Mouse (Mus musculus) A20 (cell line): ENCODE results near the gene Cend1.

Experiments used
- DNase-seq: peaks from one replicate; pipeline ENCODE4 v3.0.0-alpha.2; 2011; ENCODE audit warnings: low read depth, low spot score

Gene Cend1

DNA sequence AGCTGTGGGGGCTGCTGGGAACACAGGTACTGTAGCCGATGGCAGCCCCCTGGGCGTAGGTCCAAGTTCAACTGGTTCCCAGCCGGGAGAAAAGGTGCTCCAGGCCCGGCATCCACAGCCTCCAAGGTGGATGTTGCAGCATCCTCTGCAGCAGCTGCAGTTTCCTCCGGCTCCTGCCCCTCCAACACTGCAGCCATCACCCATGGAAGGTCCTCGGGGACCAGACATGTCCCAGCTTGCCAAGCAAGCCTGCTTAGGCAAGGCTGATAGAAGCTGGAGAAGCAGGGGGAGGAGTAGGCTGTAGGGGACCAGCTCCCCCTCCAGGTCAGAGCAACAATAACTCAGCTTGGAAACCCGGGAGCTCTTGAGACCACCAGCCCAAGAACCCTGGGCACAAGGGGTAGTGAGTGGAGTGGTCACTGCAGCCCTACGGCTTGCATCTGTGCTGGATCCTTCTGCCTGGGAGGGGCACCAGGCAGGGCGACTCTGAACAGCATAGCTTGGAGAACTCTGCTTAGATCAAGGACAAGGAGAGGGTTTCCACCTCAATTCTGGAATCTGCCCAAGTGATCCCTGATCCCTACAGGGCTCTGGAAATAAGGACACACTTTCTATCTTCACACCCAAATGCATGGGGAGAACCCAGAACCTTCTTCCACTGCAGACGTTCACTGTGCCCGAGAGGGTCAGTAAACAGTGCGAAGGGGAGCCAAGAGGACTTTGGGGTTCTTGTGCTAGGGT, 14.0 kb upstream of the Cend1 start:
- DNase-seq: peak; percentile 77

DNA sequence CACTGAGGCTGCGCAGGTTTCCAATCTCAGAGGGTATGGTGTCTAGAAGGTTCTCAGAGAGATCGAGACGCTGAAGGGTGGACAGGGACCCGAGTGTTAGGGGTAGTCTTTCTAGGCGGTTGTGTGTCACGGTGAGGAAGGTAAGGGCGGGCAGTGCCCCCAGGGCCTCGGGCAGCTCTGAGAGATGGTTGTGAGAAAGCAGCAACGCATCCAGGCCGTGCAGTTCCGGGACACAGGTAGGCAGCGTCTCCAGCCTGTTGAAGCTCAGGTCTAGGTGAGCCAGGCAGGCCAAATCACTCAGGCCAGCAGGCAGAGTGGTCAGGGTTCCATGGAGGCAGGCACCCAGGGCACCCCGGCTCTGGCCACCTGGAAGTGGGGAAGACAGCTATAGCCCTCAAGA, 12.9 kb upstream of the Cend1 start:
- no peak for DNase-seq

GRCm38 (mm10) chr7:141441460-141441859, 12.2 kb upstream of the Cend1 start:
- no peak for DNase-seq

GRCm38 (mm10) chr7:141440613-141441012, 11.3 kb upstream of the Cend1 start:
- DNase-seq: peak; percentile 66

- DNase-seq: no peak
These were observed 10.5 kb upstream of the Cend1 start for GRCm38 (mm10) chr7:141439811-141440210.

- DNase-seq: no peak
These were observed 9.9 kb upstream of the Cend1 start for GRCm38 (mm10) chr7:141439140-141439679.

- no peak for DNase-seq
These were observed 9.1 kb upstream of the Cend1 start for GRCm38 (mm10) chr7:141438201-141438968.

DNA sequence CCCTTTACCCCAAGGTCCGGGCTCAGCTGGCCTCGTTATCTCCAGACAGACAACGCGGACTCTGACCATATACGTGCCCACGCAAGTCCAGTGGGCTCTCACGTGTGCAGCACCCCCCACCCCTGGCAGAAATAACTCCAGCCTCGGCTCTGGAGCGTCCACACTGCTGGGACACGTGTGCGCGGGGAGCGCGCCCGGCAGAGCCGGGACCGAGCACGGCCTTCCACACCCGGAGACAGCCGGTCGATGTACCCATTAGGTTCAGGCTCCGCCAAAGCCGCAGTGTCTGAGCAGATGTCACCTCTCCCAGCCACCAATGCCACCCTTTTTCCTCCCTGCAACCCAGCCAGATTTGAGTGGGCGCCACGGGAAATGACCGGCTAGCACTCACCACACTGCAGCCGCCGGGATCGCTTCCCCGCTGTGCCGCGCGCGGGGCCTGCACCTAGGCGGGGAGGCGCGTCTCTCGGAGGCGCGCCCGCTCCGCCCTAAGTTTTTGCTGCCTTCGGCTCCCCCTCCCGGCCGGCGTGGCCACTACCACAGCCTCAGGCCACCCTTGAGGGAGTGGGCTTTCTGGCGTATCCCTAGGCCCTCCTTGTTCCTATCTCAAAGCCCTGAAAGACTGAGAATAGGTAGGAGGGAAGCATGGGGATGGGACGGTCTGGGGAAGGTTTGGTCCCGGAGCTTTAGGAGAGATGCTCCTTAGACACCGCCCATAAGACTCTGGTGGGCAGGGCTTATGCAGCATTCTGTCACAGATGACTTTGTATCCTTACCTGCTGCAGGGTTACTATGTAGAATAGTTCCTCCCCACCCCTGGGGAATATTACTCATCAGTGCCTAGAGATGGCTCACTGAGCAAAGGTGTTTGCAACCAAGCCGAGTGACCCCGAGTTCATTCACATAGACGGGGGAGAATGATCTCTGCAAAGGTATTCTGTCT, 8.2 kb upstream of the Cend1 start, which contains the start of gene Slc25a22:
TSS of gene Slc25a22 (minus strand) at position 715 of the 943 bp plus-strand sequence.
- peak; percentile 91 for DNase-seq

DNA sequence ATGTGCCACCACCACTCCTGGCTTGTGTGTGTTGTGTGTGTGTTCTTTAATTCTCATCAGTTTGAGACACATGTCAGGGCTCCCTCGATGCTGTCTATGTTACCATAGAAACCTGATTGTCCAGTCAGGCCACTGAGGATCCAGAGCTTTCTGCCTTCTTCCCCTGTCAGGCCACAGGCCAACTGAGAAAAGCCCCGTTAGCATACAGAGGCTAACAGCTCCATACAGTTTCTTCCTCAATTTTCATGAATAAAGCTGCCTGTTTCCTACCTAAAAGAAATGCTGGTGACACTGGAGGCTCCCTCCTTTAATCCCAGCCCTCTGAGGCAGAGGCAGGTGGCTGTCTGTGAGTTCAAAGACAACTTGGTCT, 7.2 kb upstream of the Cend1 start:
- DNase-seq: peak; percentile 24

DNA sequence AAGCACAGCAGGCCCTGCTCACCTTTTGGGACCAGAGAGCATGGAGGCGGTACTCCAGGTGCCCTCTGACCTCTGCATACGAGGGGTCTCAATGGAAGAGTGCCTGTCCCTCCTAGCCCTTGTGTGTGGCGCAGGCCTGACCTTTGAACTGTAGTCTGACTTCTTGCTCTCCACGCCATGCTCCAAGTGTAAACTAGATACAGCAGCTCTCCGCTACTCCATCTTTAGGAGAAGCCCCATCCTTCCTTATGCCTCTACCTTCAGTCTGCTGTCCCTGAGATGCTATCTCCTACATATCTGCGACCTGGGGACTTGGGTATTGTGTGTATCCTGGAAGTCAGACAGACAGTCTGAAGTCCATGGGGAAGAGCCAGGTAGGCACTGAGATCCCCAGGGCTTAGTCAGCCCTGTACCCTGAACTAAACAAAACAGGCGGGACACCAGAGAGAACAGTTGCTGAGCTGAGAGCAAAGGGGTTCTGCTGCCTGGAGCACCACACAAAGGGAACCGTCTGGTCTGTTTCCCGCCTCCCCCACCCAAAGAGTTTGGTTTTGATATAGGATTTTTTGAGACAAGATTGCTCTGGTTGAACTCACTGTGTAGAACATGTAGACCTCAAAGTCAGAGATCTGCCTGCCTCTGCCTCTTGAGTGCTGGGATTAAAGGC, 6.7 kb upstream of the Cend1 start:
- DNase-seq: peak; percentile 28

GRCm38 (mm10) chr7:141435129-141435855, 6.0 kb upstream of the Cend1 start:
- DNase-seq: peak; percentile 83

- peak; percentile 62 for DNase-seq
These were observed 5.2 kb upstream of the Cend1 start for GRCm38 (mm10) chr7:141434464-141434863.

GRCm38 (mm10) chr7:141433517-141434400, 4.5 kb upstream of the Cend1 start:
- no peak for DNase-seq

DNA sequence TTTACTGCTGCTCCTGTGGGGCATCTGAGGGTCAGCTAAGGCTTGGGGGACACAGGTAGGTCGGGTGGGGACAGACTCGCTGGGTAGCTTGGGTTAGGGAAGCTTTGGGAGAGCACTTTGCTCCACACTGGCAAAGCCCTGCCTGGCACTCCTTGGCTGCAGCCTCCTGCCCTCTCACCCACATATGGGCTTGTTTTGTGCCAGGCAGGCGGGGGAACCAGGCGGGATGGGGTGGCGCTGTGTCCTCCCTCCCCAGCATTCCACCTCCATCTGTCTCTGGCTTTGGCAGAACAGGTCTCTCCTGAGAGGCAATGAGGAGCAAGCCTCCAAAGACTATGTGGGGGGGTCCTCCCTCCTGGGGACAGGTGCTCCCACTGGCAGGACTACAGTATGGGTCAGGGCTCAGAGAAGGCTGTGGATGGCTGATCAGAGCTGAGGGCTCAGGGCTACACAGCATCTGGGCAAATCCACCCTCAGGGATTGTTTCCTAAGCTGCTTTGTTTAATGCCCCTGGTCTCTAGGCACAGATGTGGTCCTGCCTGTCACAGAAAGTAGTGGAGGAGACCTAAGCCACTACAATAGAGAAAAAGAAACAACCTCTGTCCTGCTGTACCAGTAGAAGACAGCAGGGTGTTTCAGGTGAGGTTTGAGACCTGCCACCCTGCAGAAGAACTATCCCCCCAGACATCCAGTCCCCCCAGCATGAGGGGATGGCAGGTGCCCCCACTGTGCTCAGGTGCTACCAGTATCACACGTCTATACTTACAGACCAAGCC, 3.6 kb upstream of the Cend1 start:
- no peak for DNase-seq

GRCm38 (mm10) chr7:141432186-141432611, 2.9 kb upstream of the Cend1 start:
- DNase-seq: no peak

DNA sequence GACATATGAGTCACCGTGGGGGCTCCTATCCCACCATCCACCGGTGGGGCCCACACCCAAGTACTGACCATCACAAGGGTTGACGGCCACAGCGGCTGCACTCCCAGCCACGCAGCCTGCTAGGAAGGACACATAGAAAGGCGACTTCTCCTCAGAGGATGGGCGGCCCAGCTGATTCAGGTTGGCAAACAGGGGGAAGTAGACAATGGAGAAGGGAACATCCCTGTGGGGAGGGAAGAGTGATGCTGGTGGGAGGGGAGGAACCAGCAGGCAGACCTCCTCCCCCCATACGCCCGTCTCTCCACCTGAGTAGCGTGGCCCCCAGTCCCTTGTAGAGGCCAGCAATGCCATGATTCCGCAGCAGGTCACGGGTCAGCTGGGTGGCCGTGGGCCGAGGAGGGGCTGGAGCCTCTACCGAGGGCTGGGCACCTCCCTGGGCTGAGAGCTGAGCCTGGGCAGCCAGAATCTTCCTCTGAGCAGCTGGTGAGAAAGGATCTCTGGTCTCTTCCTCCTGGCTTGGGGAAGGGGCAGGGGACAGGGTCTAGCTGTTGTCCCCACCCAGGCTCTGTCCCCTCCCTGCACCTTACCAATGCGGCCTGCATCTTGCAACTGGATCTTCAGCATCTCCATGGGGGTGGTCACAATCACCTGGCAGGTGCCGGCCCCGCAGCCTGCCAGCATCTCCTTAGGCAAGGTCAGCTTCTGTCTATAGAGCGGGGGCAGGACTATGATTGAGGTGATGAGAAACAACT, 2.3 kb upstream of the Cend1 start:
- DNase-seq: no peak

GRCm38 (mm10) chr7:141430585-141431240, 1.4 kb upstream of the Cend1 start:
- DNase-seq: no peak
